Mouse (Mus musculus) intestine, embryonic 15.5 days (tissue): ENCODE measurements around the gene Gm8050. TPM values are rescaled to one million over a fixed set of nuclear protein-coding genes. Genes with fewer than 3 reads are reported as not detected.
"Not testable (repeated sequence)": the region's sequence is repeated elsewhere in the genome, so short reads cannot be mapped to it uniquely, and the experiment has no call there.

ENCODE experiments used
- ATAC-seq: fragments of 200-750 bp; cut with Nextera tagmentation; 2 replicates; pipeline ENCODE4 v1.8.0; 2017; ENCODE audit warnings: moderate TSS enrichment, moderate library complexity
- H3K27ac ChIP-seq: fragments of 300-500 bp; sonication (generic); 2 replicates; pipeline ENCODE4 v1.5.1; 2015; ENCODE audit warnings: mild to moderate bottlenecking, inconsistent platforms
- H3K27me3 ChIP-seq: fragments of 300-500 bp; sonication (generic); replicated peaks from 2 replicates; pipeline ENCODE4 v1.6.1; 2015; ENCODE audit warnings: inconsistent platforms
- H3K36me3 ChIP-seq: fragments of 300-500 bp; sonication (generic); 2 replicates; pipeline ENCODE4 v1.6.1; 2015; ENCODE audit warnings: inconsistent platforms
- H3K4me1 ChIP-seq: fragments of 300-500 bp; sonication (generic); replicated peaks from 2 replicates; pipeline ENCODE4 v1.6.1; 2015; ENCODE audit warnings: inconsistent platforms
- H3K4me2 ChIP-seq: fragments of 300-500 bp; sonication (generic); replicated peaks from 2 replicates; pipeline ENCODE4 v1.6.1; 2015; ENCODE audit warnings: mild to moderate bottlenecking, inconsistent platforms
- H3K4me3 ChIP-seq: fragments of 300-500 bp; sonication (generic); replicated peaks from 2 replicates; pipeline ENCODE4 v1.5.1; 2015; ENCODE audit warnings: inconsistent platforms
- H3K9ac ChIP-seq: fragments of 300-500 bp; sonication (generic); 2 replicates; pipeline ENCODE4 v1.6.1; 2015; ENCODE audit warnings: inconsistent platforms
- H3K9me3 ChIP-seq: fragments of 300-500 bp; sonication (generic); 2 replicates; pipeline ENCODE4 v1.6.1; 2016; ENCODE audit warnings: inconsistent platforms
- WGBS: fragments of 180-500 bp; shearing (Covaris S2); methylation state at CpG from one replicate; pipeline ENCODE4 v1.1.7; 2015; 5-methylcytosine and 5-hydroxymethylcytosine counted together
- polyA plus RNA-seq: library from polyadenylated mRNA; unstranded; fragments of >200 nt; fragmentation: Nextera tagmentation; extraction: Ambion mirVana; gene quantifications from 2 replicates; pipeline ENCODE4 v1.2.1, GENCODE M21; 2015

Gene Gm8050
- not detected in 2 replicates for polyA plus RNA-seq

DNA sequence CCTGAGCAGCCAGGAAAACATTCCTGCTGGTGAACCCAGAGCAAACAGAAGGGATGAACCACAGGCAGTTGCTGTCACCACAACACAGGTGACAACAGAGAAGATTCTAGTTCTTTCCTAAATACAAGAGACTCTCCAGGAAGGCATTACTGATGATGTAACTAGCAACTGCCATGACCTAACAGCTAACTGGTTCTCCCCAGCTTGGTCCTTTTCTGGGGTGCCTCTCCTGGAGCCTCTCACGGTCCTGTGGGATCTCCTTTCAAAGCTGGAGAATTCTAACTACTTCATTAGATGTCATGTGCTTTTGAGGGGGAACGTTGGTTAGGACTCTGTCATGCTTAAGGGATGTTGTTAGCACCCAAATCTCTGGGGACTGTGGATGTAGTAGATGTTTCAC lies at the start of gene Gm8050:
Gene Gm8050, minus strand, starts transcription at position 101 of the 400 bp plus-strand sequence.
- not testable (repeated sequence) for H3K27me3 ChIP-seq, H3K27ac ChIP-seq, H3K4me3 ChIP-seq, H3K4me2 ChIP-seq, ATAC-seq, H3K9ac ChIP-seq, H3K4me1 ChIP-seq, H3K36me3 ChIP-seq, H3K9me3 ChIP-seq
- WGBS = 67% methylated on average over 1 of the region's 2 CpGs

DNA sequence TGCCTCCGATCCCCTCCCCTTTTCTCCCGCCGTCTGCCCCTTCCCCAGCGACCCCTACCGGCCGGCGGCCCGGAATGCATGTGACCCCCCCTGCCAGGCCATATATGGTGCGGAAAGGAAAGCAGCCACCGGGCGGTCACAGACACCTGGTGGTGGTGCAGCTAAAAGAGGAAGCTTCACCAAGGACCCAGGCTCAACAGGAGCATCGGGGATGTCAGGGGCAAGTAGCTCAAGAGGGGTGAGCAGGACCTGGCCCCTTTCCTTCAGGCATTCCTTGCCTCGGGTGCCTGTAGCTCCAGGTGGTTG lies 37.1 kb upstream of the Gm8050 start:
- peak overlapping the region; percentile 56 for H3K4me2 ChIP-seq
- 0% methylated on average over 5 of the region's 13 CpGs for WGBS
- H3K27ac ChIP-seq, H3K4me1 ChIP-seq, H3K9me3 ChIP-seq, H3K9ac ChIP-seq, H3K36me3 ChIP-seq, ATAC-seq, H3K27me3 ChIP-seq: not testable (repeated sequence)
- peak overlapping the region; percentile 41 for H3K4me3 ChIP-seq

DNA sequence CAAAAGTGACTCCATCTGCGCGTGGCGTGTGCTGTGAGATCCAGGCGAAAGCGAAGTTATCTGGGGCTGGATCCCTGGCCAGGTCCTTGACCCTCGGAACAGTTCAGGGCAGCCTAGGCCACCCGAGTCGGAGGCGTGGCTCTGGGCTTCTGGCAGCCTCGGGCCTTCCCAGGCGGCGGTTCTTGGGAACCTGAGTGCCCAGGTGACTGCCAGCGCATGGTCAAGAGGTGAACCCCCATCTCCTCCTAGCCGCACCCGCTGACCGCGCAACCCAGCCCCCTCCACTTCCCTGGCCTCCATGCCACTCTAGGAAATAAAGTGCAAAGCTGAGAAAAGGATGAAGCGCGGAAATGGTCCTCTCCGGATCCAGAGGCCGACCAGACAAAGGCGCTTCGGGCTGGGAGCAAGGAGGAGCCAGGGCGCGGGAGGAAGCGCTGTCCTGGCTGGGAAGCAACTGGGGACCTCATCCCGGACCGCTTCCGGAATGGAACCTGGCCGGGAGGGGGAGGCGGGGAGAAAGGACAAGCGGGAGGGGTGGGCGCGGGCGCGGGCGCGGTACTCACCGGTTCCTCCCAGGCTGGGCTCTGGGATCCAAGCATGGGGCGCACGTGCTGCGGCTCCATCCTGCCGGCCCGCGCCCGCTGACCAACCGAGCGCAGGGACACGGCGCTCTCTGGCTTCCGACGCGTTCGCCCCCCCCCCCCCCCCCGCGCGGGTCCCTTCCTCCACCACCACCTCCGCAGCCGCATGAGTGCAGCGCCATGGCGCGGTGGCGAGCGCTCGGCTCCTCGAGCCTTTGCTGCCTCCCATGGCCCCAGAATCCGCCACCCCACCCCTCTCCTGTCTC lies 36.6 kb upstream of the Gm8050 start:
- Histone ChIP-seq H3K4me3 (peak overlapping the region; percentile 41), H3K4me2 (peak overlapping the region; percentile 56)
- not testable (repeated sequence) for H3K9me3 ChIP-seq, H3K27me3 ChIP-seq, H3K4me1 ChIP-seq, ATAC-seq, H3K9ac ChIP-seq, H3K27ac ChIP-seq, H3K36me3 ChIP-seq
- under 1% methylated on average over 32 of the region's 67 CpGs for WGBS

DNA sequence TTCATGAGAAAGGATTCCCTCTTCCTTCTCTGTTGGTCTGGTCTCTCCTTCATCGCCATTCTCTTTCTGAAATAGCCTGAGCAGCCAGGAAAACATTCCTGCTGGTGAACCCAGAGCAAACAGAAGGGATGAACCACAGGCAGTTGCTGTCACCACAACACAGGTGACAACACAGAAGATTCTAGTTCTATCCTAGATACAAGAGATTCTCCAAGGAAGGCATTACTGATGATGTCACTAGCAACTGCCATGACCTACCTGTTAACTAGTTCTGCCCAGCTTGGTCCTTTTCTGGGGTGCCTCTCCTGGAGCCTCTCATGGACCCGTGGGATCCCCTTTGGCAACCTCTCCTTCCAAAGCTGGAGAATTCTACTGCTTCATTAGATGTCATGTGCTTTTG lies 22.2 kb upstream of the Gm8050 start, which contains the start of gene Gm3636:
Gene Gm3636, minus strand, starts transcription at position 101 of the 400 bp plus-strand sequence.
- not testable (repeated sequence) for H3K9me3 ChIP-seq, H3K4me1 ChIP-seq, H3K4me2 ChIP-seq, H3K27me3 ChIP-seq, H3K9ac ChIP-seq, H3K36me3 ChIP-seq, ATAC-seq, H3K4me3 ChIP-seq, H3K27ac ChIP-seq
- WGBS = no CpG with 5 or more reads among the region's 2 CpGs

DNA sequence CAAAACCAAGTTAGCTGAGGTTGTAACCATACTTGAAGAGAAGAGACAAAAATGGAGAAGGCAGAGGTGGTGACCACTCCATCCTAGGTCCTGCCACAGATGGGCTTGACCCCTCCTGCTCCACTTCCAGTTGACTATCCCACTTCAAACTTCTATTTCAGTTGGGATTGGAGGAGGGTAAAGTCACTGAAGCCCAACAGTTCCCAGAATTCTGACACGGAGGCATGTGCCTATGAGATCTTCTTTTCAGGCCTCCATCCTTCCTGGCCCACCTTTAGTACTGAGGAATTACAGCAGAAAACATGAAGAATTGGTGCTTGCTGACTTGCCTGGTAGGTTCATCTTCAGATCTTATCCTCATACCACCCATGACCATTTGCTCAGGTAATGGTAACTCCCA lies 36.0 kb downstream of the Gm8050 start, which contains the start of gene Gm10251:
Gene Gm10251, minus strand, starts transcription at position 101 of the 400 bp plus-strand sequence.
- not testable (repeated sequence) for H3K27ac ChIP-seq, H3K4me2 ChIP-seq, H3K4me3 ChIP-seq, H3K9ac ChIP-seq, ATAC-seq, H3K4me1 ChIP-seq, H3K36me3 ChIP-seq, H3K27me3 ChIP-seq, H3K9me3 ChIP-seq
- no CpG with 5 or more reads among the region's 1 CpGs for WGBS

Other genes with a start within 250 kb of the Gm8050 start
- gene Gm8356, start 183.0 kb downstream of the Gm8050 start, polyA plus RNA-seq = not detected in 2 replicates
- gene Gm3629, start 129.6 kb downstream of the Gm8050 start, polyA plus RNA-seq = 0.14 and 0.18 TPM in 2 replicates
- not detected in 2 replicates for gene Gm3460, start 97.8 kb downstream of the Gm8050 start, polyA plus RNA-seq
- gene Gm10251, start 36.1 kb downstream of the Gm8050 start, polyA plus RNA-seq = not detected in 2 replicates
- 3.0 TPM in 2 replicates for gene Gm3636, start 22.1 kb upstream of the Gm8050 start, polyA plus RNA-seq
- gene Gm8362, start 54.2 kb upstream of the Gm8050 start, polyA plus RNA-seq = not detected in 2 replicates
- gene Gm3642, start 120.1 kb upstream of the Gm8050 start, polyA plus RNA-seq = not detected in 2 replicates
- gene Gm3667, start 169.7 kb upstream of the Gm8050 start, polyA plus RNA-seq = 0.44 and 0.55 TPM in 2 replicates